Mouse (Mus musculus): ENCODE results near the gene Tedc1. TPM values are rescaled to one million over a fixed set of nuclear protein-coding genes. Genes with fewer than 3 reads are reported as not detected.

Tedc1 gene
- total RNA-seq, 2 experiments from 2014 or later: 1.9 to 7.5 TPM

- ATAC-seq (replicated peaks; ENCODE audit: low FRiP score, poor library complexity, severe bottlenecking): no peak
Measured at GRCm38 (mm10) chr12:113151661-113152271, 4.5 kb upstream of the Tedc1 start.

- ATAC-seq (replicated peaks; ENCODE audit: low FRiP score, poor library complexity, severe bottlenecking): no peak
Measured at GRCm38 (mm10) chr12:113152272-113152661, 4.0 kb upstream of the Tedc1 start.

- no peak for ATAC-seq (replicated peaks; ENCODE audit: low FRiP score, poor library complexity, severe bottlenecking)
Measured at GRCm38 (mm10) chr12:113152991-113153525, 3.2 kb upstream of the Tedc1 start.

- no peak for ATAC-seq (replicated peaks; ENCODE audit: low FRiP score, poor library complexity, severe bottlenecking)
Measured at GRCm38 (mm10) chr12:113153971-113154370, 2.2 kb upstream of the Tedc1 start.

GRCm38 (mm10) chr12:113154747-113155075, 1.5 kb upstream of the Tedc1 start:
- ATAC-seq (replicated peaks; ENCODE audit: low FRiP score, poor library complexity, severe bottlenecking): no peak

GRCm38 (mm10) chr12:113155076-113155771, 997 bp upstream of the Tedc1 start:
- ATAC-seq (replicated peaks; ENCODE audit: low FRiP score, poor library complexity, severe bottlenecking): peak; percentile 16

GRCm38 (mm10) chr12:113156540-113156929, 314 bp downstream of the Tedc1 start:
- 0 out of 2 replicates have a peak, but pooled peaks have one; percentile 1 for ATAC-seq (replicated peaks; ENCODE audit: low FRiP score, poor library complexity, severe bottlenecking)

- ATAC-seq (replicated peaks; ENCODE audit: low FRiP score, poor library complexity, severe bottlenecking): no peak
Measured at GRCm38 (mm10) chr12:113157002-113157401, 781 bp downstream of the Tedc1 start.

- no peak for ATAC-seq (replicated peaks; ENCODE audit: low FRiP score, poor library complexity, severe bottlenecking)
Measured at GRCm38 (mm10) chr12:113157521-113157920, 1.3 kb downstream of the Tedc1 start.

- no peak for ATAC-seq (replicated peaks; ENCODE audit: low FRiP score, poor library complexity, severe bottlenecking)
Measured at GRCm38 (mm10) chr12:113157971-113158370, 1.8 kb downstream of the Tedc1 start.

- ATAC-seq (replicated peaks; ENCODE audit: low FRiP score, poor library complexity, severe bottlenecking): peak; percentile 7; the same call in 1 of the 2 replicates
Measured at GRCm38 (mm10) chr12:113163561-113164006, 7.4 kb downstream of the Tedc1 start.

GRCm38 (mm10) chr12:113168031-113168536, 11.9 kb downstream of the Tedc1 start:
- ATAC-seq (replicated peaks; ENCODE audit: low FRiP score, poor library complexity, severe bottlenecking): no peak

- ATAC-seq (replicated peaks; ENCODE audit: low FRiP score, poor library complexity, severe bottlenecking): no peak
Measured at GRCm38 (mm10) chr12:113176960-113177725, 20.9 kb downstream of the Tedc1 start.

- ATAC-seq (replicated peaks; ENCODE audit: low FRiP score, poor library complexity, severe bottlenecking): no peak
Measured at GRCm38 (mm10) chr12:113181020-113181419, 24.8 kb downstream of the Tedc1 start.

GRCm38 (mm10) chr12:113184945-113185344, 28.7 kb downstream of the Tedc1 start:
- no peak for ATAC-seq (replicated peaks; ENCODE audit: low FRiP score, poor library complexity, severe bottlenecking)

- no peak for ATAC-seq (replicated peaks; ENCODE audit: low FRiP score, poor library complexity, severe bottlenecking)
Measured at GRCm38 (mm10) chr12:113185442-113186291, 29.4 kb downstream of the Tedc1 start, which contains the start of gene Tmem121. Gene Tmem121, plus strand, starts transcription at chr12:113185930.

GRCm38 (mm10) chr12:113186326-113187010, 30.2 kb downstream of the Tedc1 start:
- ATAC-seq (replicated peaks; ENCODE audit: low FRiP score, poor library complexity, severe bottlenecking): no peak

GRCm38 (mm10) chr12:113187011-113187375, 30.8 kb downstream of the Tedc1 start:
- ATAC-seq (replicated peaks; ENCODE audit: low FRiP score, poor library complexity, severe bottlenecking): no peak

Measured in erythroblast, adult 5-6 weeks (primary cell).